Mouse (Mus musculus): ENCODE measurements around the gene Nudt11.

Gene Nudt11

GRCm38 (mm10) chrX:6047066-6047935 lies at the start of gene Nudt11:
Gene Nudt11 (plus strand): TSS chrX:6047453.
- peak; percentile 26 for DNase-seq

DNA sequence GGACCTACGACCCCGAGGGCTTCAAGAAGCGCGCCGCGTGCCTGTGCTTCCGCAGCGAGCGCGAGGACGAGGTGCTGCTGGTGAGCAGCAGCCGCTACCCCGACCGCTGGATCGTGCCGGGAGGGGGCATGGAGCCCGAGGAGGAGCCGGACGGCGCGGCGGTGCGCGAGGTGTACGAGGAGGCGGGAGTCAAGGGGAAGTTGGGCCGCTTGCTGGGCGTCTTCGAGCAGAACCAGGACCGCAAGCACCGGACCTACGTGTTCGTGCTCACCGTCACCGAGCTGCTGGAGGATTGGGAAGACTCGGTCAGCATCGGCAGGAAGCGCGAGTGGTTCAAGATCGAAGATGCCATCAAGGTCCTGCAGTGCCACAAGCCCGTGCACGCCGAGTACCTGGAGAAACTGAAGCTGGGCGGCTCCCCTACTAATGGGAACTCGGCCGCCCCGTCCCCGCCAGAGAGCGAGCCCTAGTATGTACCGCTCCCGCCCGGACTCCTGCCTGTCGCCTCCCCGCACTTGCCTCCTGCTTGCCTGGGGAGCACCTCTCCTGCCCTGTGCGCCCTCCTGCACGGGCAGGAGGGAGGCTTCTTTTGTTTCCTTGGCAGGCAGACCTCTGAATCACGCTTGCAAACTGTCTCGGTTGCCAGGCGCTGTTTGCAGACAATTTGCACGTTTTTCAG lies 822 bp downstream of the Nudt11 start:
- peak; percentile 2 for DNase-seq

DNA sequence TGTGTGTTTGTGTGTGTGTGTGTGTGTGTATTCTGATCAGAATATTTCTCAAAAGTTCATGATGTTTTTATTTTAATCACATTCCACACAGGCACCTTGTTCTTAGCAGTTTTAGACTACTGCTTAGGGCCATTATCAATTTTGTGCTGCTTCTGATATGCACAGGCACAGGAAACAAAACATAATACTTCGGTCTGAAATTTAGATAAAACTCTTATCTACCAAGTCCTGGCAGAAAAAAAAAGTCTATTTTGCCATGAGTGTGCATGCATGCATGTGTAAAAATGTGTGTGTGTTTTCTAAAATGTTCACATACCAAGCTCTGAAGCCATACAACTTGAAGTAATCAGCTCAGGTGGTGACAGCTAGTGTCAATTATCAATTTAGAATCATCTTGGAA lies 14.3 kb downstream of the Nudt11 start:
- no peak for DNase-seq

DNA sequence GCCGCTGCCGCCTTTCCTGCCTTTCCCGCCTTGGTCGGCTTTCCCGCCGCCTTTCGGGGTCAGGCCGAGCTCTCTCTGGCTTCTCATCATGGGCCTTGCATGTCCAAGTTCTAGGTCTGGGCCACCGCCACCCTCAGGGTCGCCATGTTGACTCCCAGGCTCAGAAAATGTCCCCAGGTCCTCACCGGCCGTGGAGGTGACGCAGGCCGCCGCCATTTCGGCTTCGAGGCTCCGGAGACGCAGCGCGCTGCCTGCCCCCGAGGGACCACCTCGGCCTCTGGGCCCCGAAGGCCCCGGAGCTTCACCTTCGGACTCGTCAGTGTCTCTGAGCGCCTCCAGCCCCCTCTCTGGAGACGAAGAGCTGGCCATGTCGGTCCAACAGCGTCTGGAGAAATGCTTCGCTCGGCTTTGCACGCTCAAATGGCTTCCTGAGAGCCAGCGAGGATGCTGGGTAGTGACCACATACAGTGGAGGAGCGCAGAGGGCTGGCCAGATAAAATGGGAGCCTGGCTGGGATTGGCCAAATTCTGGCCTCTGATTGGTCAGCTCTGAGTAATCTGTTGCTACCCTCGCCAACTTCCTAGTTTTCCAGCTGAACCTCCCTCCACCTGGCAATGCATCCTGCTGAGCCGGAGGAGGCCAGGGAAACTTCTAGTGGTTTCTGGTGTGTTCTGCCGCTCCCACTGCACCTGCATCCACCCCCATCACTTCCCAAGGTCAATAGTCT lies 35.9 kb downstream of the Nudt11 start, which contains the start of gene AU022751:
Gene AU022751, minus strand, starts transcription at position 466 of the 727 bp plus-strand sequence.
- no peak for DNase-seq

- DNase-seq, result no peak
Measured at GRCm38 (mm10) chrX:6091547-6091946, 44.3 kb downstream of the Nudt11 start.

- DNase-seq, result peak; percentile 7
Measured at GRCm38 (mm10) chrX:6091996-6092757, 44.9 kb downstream of the Nudt11 start.
